Mouse (Mus musculus): ENCODE data around the gene Slc23a2.
A peak's percentile ranks its signal among the peaks of the same experiment; 100 is the strongest.

The Slc23a2 gene

GRCm38 (mm10) chr2:132134758-132135157 lies 10.2 kb downstream of the Slc23a2 start:
- no peak for DNase-seq (ENCODE audit: low read depth, low spot score)

GRCm38 (mm10) chr2:132133436-132133835 lies 11.5 kb downstream of the Slc23a2 start:
- no peak for DNase-seq (ENCODE audit: low read depth, low spot score)

DNA sequence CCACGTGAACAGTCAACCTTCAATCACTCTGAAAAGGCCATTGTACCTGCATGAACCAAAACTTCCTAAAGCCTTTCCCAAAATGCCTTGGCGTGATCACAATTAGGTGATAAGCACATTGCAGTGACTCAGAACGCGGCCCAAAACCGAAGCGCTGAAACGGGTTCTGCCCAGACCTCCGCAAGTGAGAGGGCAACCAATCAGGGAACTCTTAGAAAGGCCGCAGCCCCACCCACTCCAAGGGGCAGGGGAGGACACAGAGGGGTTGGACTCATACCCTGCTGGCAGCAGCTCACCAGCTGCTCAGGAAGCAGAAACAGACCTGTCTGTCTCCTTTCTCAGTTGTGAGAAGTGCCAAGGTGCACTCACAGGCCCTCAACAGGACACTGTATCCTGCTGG lies 13.6 kb downstream of the Slc23a2 start:
- peak; percentile 81 for DNase-seq (ENCODE audit: low read depth, low spot score)

DNA sequence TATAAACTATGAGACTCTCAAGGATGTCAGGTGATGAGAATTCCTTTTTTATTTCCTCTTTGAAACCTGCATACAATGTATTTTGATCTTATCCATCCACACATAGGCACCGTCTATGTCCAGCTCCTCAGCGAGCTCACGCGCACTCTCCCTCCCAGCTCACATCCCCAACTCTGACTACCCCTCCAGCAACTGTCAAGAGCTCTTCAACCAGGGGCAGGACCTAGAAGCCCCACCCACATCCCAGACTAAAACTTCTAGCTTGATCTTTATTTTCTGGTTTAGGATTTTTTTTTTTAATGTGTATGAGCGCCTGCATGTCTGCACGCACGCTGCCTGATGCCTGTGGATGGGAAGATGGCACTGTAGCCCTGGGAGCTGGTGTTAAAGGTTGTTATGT lies 14.9 kb downstream of the Slc23a2 start:
- no peak for DNase-seq (ENCODE audit: low read depth, low spot score)

- DNase-seq (ENCODE audit: low read depth, low spot score): no peak
These were observed 15.7 kb downstream of the Slc23a2 start for GRCm38 (mm10) chr2:132129247-132129646.

DNA sequence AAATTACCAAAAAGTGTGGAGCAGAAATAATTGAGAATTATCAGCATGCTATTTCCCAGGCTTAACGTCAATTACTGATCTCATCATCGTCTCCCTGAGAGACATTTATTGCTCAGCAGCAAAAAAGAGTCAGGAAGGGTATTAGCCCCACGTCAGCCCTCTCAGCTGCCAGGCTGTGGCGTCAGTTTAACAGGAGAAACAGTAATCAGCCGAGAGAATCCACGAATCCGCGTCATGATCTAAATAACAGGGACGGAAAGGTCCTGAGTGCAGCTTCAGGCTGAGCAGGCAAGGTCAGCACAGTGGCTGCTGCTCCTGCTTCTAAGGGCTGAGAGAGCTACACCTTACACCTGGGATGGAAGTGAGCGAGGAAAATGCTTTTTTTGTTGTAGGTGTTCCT lies 17.0 kb downstream of the Slc23a2 start:
- DNase-seq (ENCODE audit: low read depth, low spot score): no peak

DNA sequence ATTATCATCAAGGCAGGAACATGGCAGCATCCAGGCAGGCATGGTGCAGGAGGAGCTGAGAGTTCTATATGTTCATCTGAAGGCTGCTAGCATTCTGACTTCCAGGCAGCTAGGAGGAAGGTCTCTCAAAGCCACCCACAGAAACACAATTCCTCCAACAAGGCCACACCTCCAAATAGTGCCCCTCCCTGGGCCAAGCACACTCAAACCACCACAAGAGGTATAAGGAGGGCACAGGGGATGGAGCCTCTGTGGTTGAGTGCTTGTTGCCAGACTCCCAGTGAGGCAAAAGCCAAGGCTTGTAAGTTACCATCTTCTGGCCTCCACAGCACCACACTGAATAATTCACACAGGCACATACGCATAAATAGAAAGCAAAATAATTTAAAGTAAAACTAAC lies 18.6 kb downstream of the Slc23a2 start:
- no peak for DNase-seq (ENCODE audit: low read depth, low spot score)

GRCm38 (mm10) chr2:132123063-132123462 lies 21.8 kb downstream of the Slc23a2 start:
- no peak for DNase-seq (ENCODE audit: low read depth, low spot score)

- no peak for DNase-seq (ENCODE audit: low read depth, low spot score)
These were observed 23.9 kb downstream of the Slc23a2 start for GRCm38 (mm10) chr2:132121050-132121449.

DNA sequence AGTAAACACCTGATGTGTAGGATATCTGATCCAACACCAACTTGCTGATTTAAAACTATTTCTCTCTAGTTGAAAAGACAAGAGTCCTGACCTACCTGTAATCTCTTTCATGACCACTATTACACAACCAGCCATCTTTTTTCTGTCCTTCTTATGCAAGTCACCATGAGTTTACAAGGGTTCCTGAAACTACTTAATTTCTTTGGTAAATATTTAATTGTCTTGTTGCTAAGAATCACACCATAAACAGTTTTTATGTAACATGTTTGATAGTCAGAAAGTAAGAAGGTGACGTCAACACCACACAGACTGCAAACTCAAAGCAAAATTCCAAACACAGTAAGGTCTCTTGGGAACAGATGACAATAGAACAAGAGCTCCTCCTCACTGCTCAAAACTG lies 26.3 kb downstream of the Slc23a2 start:
- DNase-seq (ENCODE audit: low read depth, low spot score): no peak

DNA sequence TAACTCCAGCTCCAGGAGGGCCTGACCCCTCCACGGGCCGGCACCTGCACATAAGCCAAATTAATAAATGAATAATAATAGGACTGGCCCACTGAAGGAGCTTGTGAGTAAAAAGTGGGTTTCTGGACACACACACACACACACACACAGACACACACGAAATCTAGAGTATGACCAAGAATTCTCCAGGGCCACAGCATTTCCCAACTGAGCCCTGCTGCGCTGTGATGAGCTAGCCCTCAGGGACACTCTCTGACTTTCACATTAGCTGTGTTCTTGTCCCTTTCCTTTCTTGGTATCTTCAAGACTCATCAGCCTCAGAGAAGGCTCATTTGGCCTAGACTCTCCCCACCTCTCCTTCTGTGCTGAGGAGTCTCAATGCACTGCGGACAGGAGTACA lies 29.0 kb downstream of the Slc23a2 start:
- DNase-seq (ENCODE audit: low read depth, low spot score): no peak

DNA sequence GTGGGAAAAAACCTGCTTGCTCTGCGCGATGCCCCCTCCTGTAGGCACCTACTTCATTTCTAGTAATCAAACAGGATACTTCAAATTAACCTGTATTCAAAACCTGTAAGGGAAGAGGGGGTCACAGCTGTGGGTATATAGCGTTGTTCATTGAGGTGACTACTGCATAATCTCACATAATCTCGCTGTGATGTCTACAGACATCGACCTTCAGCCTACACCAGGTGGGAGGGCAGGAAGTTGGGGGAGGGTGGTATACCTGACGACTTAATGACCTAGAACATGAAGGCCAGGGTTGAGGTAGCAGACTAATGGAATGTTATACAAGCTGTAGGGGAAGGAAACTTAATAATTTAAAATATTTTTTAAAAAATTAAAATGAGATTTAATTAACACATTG lies 29.6 kb downstream of the Slc23a2 start:
- no peak for DNase-seq (ENCODE audit: low read depth, low spot score)

DNA sequence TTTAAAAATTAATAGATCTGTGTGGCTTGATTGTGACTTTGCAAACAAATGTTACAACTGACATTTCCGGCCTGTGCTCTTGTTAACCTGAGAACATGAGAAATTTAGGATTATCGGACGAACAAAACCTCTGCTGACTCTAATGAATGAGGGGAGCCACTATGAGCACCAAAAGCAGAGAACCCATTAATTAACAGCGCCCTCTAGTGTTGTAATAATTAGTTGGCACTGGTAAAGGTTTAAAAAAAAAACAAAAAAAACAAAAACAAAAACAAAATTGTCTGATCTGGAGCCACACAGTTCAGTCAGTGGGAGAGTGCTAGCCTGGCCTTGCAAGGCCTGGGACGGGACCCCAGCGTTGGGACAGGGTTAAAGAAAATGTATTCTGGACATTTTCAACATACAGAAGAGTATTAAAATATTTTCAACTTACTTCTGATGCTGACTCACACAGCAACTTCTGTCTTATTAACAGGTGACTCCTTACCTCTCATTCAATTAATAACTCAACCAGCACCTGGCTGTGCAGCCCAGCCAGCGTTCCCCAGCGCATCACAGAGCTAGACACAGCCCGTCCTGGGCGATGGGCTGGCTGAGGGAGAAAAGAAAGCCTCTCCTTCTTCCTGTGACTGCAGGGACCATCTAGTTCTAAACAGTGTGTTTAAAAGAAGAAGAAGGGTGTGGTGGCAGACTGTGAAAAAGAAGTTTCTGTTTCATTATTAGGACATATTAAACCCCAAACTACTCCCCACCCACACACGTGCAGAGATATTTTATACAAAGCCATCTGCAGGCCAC lies 30.7 kb downstream of the Slc23a2 start:
- peak; percentile 73 for DNase-seq (ENCODE audit: low read depth, low spot score)

- DNase-seq (ENCODE audit: low read depth, low spot score): no peak
These were observed 32.6 kb downstream of the Slc23a2 start for GRCm38 (mm10) chr2:132112319-132112718.

DNA sequence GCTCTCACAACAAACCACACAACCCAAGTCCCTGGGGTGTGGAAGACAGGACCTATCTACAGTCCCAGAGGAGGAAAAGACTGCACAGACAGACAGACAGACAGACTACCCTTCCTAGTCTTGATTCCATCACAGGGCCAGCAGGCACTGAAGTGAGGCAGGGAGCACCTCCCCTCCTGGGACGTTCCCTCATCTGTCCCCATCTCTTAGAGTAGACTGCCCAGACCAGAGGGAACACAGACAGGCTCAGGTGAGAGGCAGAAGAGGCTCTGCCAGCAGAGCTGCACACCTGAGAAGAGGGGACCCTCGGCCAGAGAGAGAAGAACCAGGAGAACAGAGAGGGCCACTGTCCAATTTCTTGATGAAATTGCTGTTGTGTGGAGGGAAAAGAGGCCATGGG lies 33.0 kb downstream of the Slc23a2 start:
- DNase-seq (ENCODE audit: low read depth, low spot score): no peak

DNA sequence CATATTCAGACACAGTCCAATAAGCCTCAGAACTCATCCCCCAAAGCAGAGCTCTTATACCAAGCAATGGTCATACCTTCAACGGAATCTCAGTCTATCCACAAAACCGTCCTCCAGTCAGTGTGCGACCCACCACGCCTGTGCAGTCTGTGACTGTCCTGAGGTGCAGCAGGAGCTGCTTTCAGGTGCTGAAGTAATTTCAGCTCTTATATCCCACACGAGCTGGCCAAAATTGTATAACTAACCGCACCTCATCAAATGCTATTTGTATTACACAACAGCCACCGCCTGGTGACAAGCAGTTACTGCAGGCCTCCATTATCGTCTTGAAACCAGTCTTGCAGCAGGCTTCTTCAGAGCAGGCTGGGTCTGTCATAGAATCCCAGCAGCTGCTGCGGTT lies 33.6 kb downstream of the Slc23a2 start:
- DNase-seq (ENCODE audit: low read depth, low spot score): peak; percentile 88

GRCm38 (mm10) chr2:132110702-132111101 lies 34.2 kb downstream of the Slc23a2 start:
- no peak for DNase-seq (ENCODE audit: low read depth, low spot score)

DNA sequence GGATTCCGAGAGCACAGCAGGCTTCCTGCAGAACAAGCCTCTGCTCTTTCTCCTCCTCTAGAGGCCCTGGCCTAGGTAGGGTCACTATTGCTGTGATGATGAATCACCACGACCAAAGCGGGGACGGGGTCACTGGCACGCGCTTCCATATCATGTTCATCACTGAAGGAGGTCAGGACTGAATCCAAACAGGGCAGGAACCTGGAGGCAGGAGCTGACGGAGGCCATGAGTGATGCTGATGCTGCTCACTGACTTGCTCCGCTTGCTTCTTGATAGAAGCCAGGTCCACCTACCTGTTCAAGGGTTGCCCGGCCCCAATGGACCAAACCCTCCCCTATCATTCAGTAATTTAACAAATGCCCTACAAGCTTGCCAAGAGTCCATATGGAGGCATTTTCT lies 35.9 kb downstream of the Slc23a2 start:
- no peak for DNase-seq (ENCODE audit: low read depth, low spot score)

DNA sequence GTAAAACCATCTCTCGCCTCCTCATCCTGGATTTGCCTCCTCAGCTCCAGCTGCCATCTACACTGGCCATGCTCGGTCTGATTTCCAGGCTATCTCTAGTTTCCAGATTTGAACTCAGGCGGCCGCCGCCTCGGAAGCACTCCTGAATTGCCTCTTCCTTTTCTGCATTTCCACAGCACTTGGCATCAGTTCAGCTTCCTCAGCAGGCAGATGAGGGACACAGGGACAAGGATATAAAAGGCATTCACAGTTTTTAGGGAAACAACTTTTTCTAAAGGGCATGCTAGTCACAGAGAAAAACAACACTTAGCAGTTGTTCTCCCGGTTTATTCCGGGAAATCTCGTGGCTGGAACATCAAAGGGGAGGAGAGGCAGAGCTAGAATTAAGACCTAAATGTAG lies 37.3 kb downstream of the Slc23a2 start:
- DNase-seq (ENCODE audit: low read depth, low spot score): no peak

DNA sequence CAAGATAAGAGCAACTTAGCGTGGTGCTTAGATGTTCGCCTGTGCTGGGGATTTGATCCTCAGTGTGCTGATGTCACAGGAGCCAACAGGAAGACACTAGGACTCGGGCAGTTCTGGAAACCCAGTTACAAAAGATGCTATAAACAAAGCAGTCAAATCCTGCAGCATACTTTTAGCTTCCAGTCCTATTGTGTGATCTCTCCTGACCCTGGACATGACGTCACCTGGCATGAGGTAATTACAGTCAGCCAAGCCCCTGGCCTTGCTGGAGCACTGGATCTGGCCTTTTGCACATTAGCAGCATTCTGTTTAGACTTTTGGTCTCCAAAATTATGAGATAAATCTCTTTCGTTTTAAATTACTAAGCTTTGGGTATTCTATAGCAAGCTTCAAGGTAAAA lies 38.8 kb downstream of the Slc23a2 start:
- DNase-seq (ENCODE audit: low read depth, low spot score): peak; percentile 46

DNA sequence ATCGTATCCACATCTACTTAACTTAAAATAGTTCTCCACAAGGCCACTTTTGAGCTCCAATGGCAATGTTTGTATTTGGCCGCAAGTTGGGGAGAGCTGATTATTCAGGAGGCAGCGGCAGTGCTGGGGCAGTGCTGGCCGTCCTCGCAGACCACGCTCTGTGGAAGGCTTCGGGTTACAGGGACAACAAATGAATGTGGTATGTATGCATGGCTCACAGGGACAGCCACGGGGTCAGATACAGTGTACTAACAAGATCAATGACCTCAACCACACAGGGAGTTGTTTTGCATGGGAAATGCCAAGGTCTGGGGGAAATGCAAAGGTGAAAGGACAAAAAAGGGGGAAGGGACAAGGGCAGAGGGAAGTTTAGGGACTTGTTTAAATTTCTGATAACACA lies 41.6 kb downstream of the Slc23a2 start:
- DNase-seq (ENCODE audit: low read depth, low spot score): peak; percentile 83

DNA sequence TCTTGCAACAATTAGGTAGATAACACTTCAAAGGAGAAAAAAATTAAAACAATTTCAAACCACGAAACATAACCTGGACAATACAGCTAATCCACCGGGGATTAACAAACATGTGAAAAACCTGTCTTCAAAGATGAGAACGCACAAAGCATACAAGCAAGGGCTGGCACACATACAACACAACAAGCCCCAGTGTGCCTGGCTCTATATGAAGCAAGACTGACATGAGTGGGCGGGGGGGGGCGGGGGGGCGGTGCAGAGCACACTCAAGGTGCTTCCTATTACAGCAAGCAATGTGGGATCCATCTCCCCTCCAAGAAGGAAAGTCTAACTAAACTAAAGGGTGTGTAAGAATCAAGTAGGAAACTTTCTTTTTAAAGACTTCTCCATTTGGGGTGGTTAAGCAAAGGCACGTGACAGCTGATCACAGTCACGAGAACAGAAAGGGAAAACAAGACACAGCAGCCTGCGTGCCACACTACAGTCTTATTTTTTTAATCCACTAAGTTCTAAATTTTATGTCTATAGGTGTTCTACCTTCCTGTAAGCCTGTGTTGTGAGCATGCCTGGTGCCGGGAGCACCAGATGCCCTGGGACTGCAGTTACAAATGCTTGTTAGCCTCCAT lies 42.3 kb downstream of the Slc23a2 start:
- no peak for DNase-seq (ENCODE audit: low read depth, low spot score)

GRCm38 (mm10) chr2:132098942-132099672 lies 45.8 kb downstream of the Slc23a2 start:
- peak; percentile 98 for DNase-seq (ENCODE audit: low read depth, low spot score)

Measured in 3T3-L1 (cell line).